13 mouse cellular contexts compared by ENCODE assay signal in genomic region chr13:64410604-64411003, GRCm38 (mm10). TPM values are rescaled to one million over a fixed set of nuclear protein-coding genes. Genes with fewer than 3 reads are reported as not detected.
A peak's percentile ranks its signal among the peaks of the same experiment; 100 is the strongest.
DNase-seq lines count a peak whose midpoint lies in the region; ATAC-seq and TF ChIP-seq lines count a peak whose summit lies in the region.
"Had no signal": no experiment of that assay in that cellular context is flagged by ENCODE, and none has a peak within 500 bp of the region (broad histone marks: within the 10 kb centered on the region; RNA-seq: fewer than 3 reads in every experiment).

No protein-coding gene starts in this region.

- no peak overlapping the region for H3K4me3 ChIP-seq in heart, embryonic 15.5 days
- H3K4me3 ChIP-seq in liver, embryonic 14.5 days (ENCODE audit: insufficient read depth in 1 of 2, low read depth in 2 of 2, low read length in 2 of 2), result no peak overlapping the region
- peak overlapping the region; percentile 15; the same call in 1 of the 2 replicates for H3K4me3 ChIP-seq in thymus, adult 2 months (ENCODE audit: control insufficient read depth, insufficient read depth, low read length)
- H3K4me3 ChIP-seq in midbrain, embryonic 15.5 days, result no peak overlapping the region
- H3K4me3 ChIP-seq: forebrain, embryonic 10.5 days; limb, embryonic 12.5 days; megakaryocyte, embryonic 14.5 days had no signal

- H3K4me2 ChIP-seq in heart, embryonic 15.5 days, result no peak overlapping the region
- peak overlapping the region; percentile 46 for H3K4me2 ChIP-seq in liver, embryonic 14.5 days (ENCODE audit: low read depth)
- H3K4me2 ChIP-seq in midbrain, embryonic 15.5 days, result no peak overlapping the region
- H3K4me2 ChIP-seq: limb, embryonic 12.5 days had no signal

- H3K4me1 ChIP-seq in heart, embryonic 15.5 days (replicated peaks), result peaks cover 1% of the 10 kb centered on the region; the same call in 1 of the 2 replicates
- H3K4me1 ChIP-seq in liver, embryonic 14.5 days (replicated peaks; ENCODE audit: control insufficient read depth in 2 of 2, insufficient read depth in 2 of 2, low read length in 1 of 2), result peaks cover 30 to 44% of the 10 kb centered on the region in 2 experiments
- peaks cover 28% of the 10 kb centered on the region for H3K4me1 ChIP-seq in thymus, adult 2 months (replicated peaks; ENCODE audit: control insufficient read depth, insufficient read depth, low read length)
- no peaks in the 10 kb centered on the region for H3K4me1 ChIP-seq in midbrain, embryonic 15.5 days
- H3K4me1 ChIP-seq: forebrain, embryonic 10.5 days; limb, embryonic 12.5 days; megakaryocyte, embryonic 14.5 days had no signal

- WGBS in heart, embryonic 15.5 days, result 54% methylated on average over 5 of the region's 5 CpGs
- 16% methylated on average over 5 of the region's 5 CpGs for WGBS in liver, embryonic 14.5 days (ENCODE audit: insufficient replicate concordance)
- WGBS in thymus, adult 2 months, result 7% methylated on average over 5 of the region's 5 CpGs
- WGBS in midbrain, embryonic 15.5 days, result 81% methylated on average over 5 of the region's 5 CpGs

- H3K9ac ChIP-seq in heart, embryonic 15.5 days, result no peak overlapping the region
- peak overlapping the region; percentile 53 for H3K9ac ChIP-seq in liver, embryonic 14.5 days (replicated peaks)
- no peak overlapping the region for H3K9ac ChIP-seq in midbrain, embryonic 15.5 days
- H3K9ac ChIP-seq: limb, embryonic 12.5 days had no signal

- no peaks in the 10 kb centered on the region for H3K9me3 ChIP-seq in heart, embryonic 15.5 days (replicated peaks)
- H3K9me3 ChIP-seq in liver, embryonic 14.5 days (ENCODE audit: control insufficient read depth, low read length), result no peaks in the 10 kb centered on the region
- no peaks in the 10 kb centered on the region for H3K9me3 ChIP-seq in midbrain, embryonic 15.5 days
- H3K9me3 ChIP-seq: forebrain, embryonic 10.5 days; limb, embryonic 12.5 days had no signal

- no peaks in the 10 kb centered on the region for H3K36me3 ChIP-seq in heart, embryonic 15.5 days
- no peaks in the 10 kb centered on the region for H3K36me3 ChIP-seq in liver, embryonic 14.5 days (replicated peaks; ENCODE audit: control insufficient read depth, insufficient read depth, low read depth)
- H3K36me3 ChIP-seq in thymus, adult 2 months (ENCODE audit: control insufficient read depth, insufficient read depth, low read length), result no peaks in the 10 kb centered on the region
- no peaks in the 10 kb centered on the region for H3K36me3 ChIP-seq in midbrain, embryonic 15.5 days (replicated peaks)
- H3K36me3 ChIP-seq: forebrain, embryonic 10.5 days; limb, embryonic 12.5 days had no signal

- no peak for TF ChIP-seq CTCF in liver, embryonic 14.5 days (IDR thresholded peaks at IDR 0.05; ENCODE audit: low read depth)
- no peak for TF ChIP-seq CTCF in thymus, adult 2 months (IDR thresholded peaks at IDR 0.05; ENCODE audit: borderline replicate concordance, control insufficient read depth, extremely low read depth, insufficient read depth, low read length, poor library complexity)

- TF ChIP-seq EP300 in liver, embryonic 14.5 days (IDR thresholded peaks at IDR 0.05; ENCODE audit: low read depth), result 0 out of 2 replicates have a peak, but pooled peaks have one; percentile 43

- ATAC-seq in heart, embryonic 15.5 days (replicated peaks; ENCODE audit: insufficient number of reproducible peaks, insufficient read depth, low FRiP score, low read depth), result 0 out of 2 replicates have a peak, but pooled peaks have one; percentile 50
- peak; percentile 67; the same call in 1 of the 2 replicates for ATAC-seq in erythroblast, adult 5-6 weeks (replicated peaks; ENCODE audit: low FRiP score, poor library complexity, severe bottlenecking)
- ATAC-seq in liver, embryonic 14.5 days (ENCODE audit: insufficient read depth), result peak; percentile 77
- no peak for ATAC-seq in midbrain, embryonic 15.5 days (replicated peaks)

- DNase-seq in heart, adult 8-10 months (ENCODE audit: low spot score), result no peak
- peak in 1 of 3 experiments; percentile 50 for DNase-seq in liver, embryonic 14.5 days (ENCODE audit: low read depth in 3 of 3, low spot score in 3 of 3)
- peak; percentile 67 for DNase-seq in thymus, adult 2 months
- DNase-seq in frontal cortex, postnatal 36 days (ENCODE audit: low spot score in 2 of 2), result no peak
- DNase-seq in kidney, postnatal 36 days, result no peak
- DNase-seq: gastrocnemius, postnatal 10 days; kidney, adult 2 months had no signal

- H3K27me3 ChIP-seq in heart, embryonic 15.5 days, result no peaks in the 10 kb centered on the region
- no peaks in the 10 kb centered on the region for H3K27me3 ChIP-seq in liver, embryonic 14.5 days (ENCODE audit: control insufficient read depth, insufficient read depth, low read length)
- H3K27me3 ChIP-seq in thymus, adult 2 months (ENCODE audit: control insufficient read depth, insufficient read depth, low read length), result no peaks in the 10 kb centered on the region
- H3K27me3 ChIP-seq in midbrain, embryonic 15.5 days (replicated peaks), result no peaks in the 10 kb centered on the region
- H3K27me3 ChIP-seq: limb, embryonic 12.5 days; megakaryocyte, embryonic 14.5 days had no signal

- peak; percentile 31; the same call in 1 of the 2 replicates for TF ChIP-seq POLR2A in thymus, adult 2 months (IDR thresholded peaks at IDR 0.05; ENCODE audit: control insufficient read depth, extremely low read depth, insufficient read depth, low read length, poor library complexity)

- H3K27ac ChIP-seq in heart, embryonic 15.5 days, result no peak overlapping the region
- H3K27ac ChIP-seq in liver, embryonic 14.5 days, result peak overlapping the region; percentile 72
- peak overlapping the region; percentile 86; the same call in 1 of the 2 replicates for H3K27ac ChIP-seq in thymus, adult 2 months (ENCODE audit: control insufficient read depth, insufficient read depth, low read length)
- H3K27ac ChIP-seq in midbrain, embryonic 15.5 days, result no peak overlapping the region
- H3K27ac ChIP-seq: forebrain, embryonic 10.5 days; limb, embryonic 12.5 days had no signal

RNA-seq across cellular contexts. Expression of gene Cdk20, which starts 21.5 kb away (rescaled TPM):
- 6.0 and 10.5 TPM in 2 replicates for polyA plus RNA-seq in heart, embryonic 15.5 days (2015; fragmentation: Nextera tagmentation; extraction: Ambion mirVana)
- 1 to 10 TPM; 2.6 to 3.9 (median 2.8) TPM for total RNA-seq in heart, adult 8-10 months (2022)
- total RNA-seq in erythroblast, adult 5-6 weeks (2015; ENCODE audit: low replicate concordance), result 0.63 TPM in 1 of 2 replicates, not detected in the other
- total RNA-seq in erythroblast, adult 5-6 weeks (2017; ENCODE audit: low replicate concordance), result 0.51 TPM in 1 of 2 replicates, not detected in the other
- polyA plus RNA-seq in liver, embryonic 14.5 days (2012; rRNA removed), result 3.6 and 3.7 TPM in 2 replicates
- 2.7 and 3.4 TPM in 2 replicates for polyA plus RNA-seq in liver, embryonic 14.5 days (2014; fragmentation: Nextera tagmentation; extraction: Ambion mirVana)
- 128 and 129 TPM in 2 replicates for polyA plus RNA-seq in thymus, adult 2 months (2012; rRNA removed)
- 29.7 and 29.9 TPM in 2 replicates for polyA plus RNA-seq in midbrain, embryonic 15.5 days (2015; fragmentation: Nextera tagmentation; extraction: Ambion mirVana)

RNA-seq across cellular contexts. Expression of gene Ctsl, which starts 39.9 kb away (rescaled TPM):
- polyA plus RNA-seq in heart, embryonic 15.5 days (2015; fragmentation: Nextera tagmentation; extraction: Ambion mirVana), result 246 and 363 TPM in 2 replicates
- 100 to 1,000 TPM; 187 to 292 (median 203) TPM for total RNA-seq in heart, adult 8-10 months (2022)
- 12.5 and 19.9 TPM in 2 replicates for total RNA-seq in erythroblast, adult 5-6 weeks (2015; ENCODE audit: low replicate concordance)
- total RNA-seq in erythroblast, adult 5-6 weeks (2017; ENCODE audit: low replicate concordance), result 4.5 and 17.6 TPM in 2 replicates
- polyA plus RNA-seq in liver, embryonic 14.5 days (2012; rRNA removed), result 62.5 and 82.2 TPM in 2 replicates
- 135 and 161 TPM in 2 replicates for polyA plus RNA-seq in liver, embryonic 14.5 days (2014; fragmentation: Nextera tagmentation; extraction: Ambion mirVana)
- polyA plus RNA-seq in thymus, adult 2 months (2012; rRNA removed), result 292 and 586 TPM in 2 replicates
- polyA plus RNA-seq in midbrain, embryonic 15.5 days (2015; fragmentation: Nextera tagmentation; extraction: Ambion mirVana), result 134 and 138 TPM in 2 replicates

Comparison
In these comparisons a context has a peak if more than half of its experiments do, and no peak if none do; other contexts are left out.
1. H3K27ac ChIP-seq: peak in liver, embryonic 14.5 days (single experiment) and thymus, adult 2 months (single experiment); none in heart, embryonic 15.5 days (single experiment) and midbrain, embryonic 15.5 days (single experiment).